Mouse (Mus musculus) midbrain, embryonic 12.5 days (tissue): ENCODE data around the gene Vmn1r1. TPM values are rescaled to one million over a fixed set of nuclear protein-coding genes. Genes with fewer than 3 reads are reported as not detected.

Experiments used
- ATAC-seq: fragments of 200-750 bp; cut with Nextera tagmentation; 2 replicates; pipeline ENCODE4 v1.8.0; 2017; ENCODE audit warnings: low read depth, moderate TSS enrichment, moderate library complexity; ENCODE audit not compliant: low FRiP score
- H3K27ac ChIP-seq: fragments of 300-500 bp; sonication (generic); replicated peaks from 2 replicates; pipeline ENCODE4 v1.5.1; 2016; ENCODE audit warnings: mild to moderate bottlenecking
- H3K27me3 ChIP-seq: fragments of 300-500 bp; sonication (generic); 2 replicates; pipeline ENCODE4 v1.6.1; 2016; ENCODE audit warnings: mild to moderate bottlenecking
- H3K36me3 ChIP-seq: fragments of 300-500 bp; sonication (generic); 2 replicates; pipeline ENCODE4 v1.6.1; 2016
- H3K4me1 ChIP-seq: fragments of 300-500 bp; sonication (generic); 2 replicates; pipeline ENCODE4 v1.6.1; 2016
- H3K4me2 ChIP-seq: fragments of 300-500 bp; sonication (generic); replicated peaks from 2 replicates; pipeline ENCODE4 v1.6.1; 2016; ENCODE audit warnings: mild to moderate bottlenecking, moderate library complexity
- H3K4me3 ChIP-seq: fragments of 300-500 bp; sonication (generic); 2 replicates; pipeline ENCODE4 v1.5.1; 2016; ENCODE audit warnings: mild to moderate bottlenecking
- H3K9ac ChIP-seq: fragments of 300-500 bp; sonication (generic); replicated peaks from 2 replicates; pipeline ENCODE4 v1.6.1; 2016; ENCODE audit warnings: mild to moderate bottlenecking, moderate library complexity
- H3K9me3 ChIP-seq: fragments of 300-500 bp; sonication (generic); 2 replicates; pipeline ENCODE4 v1.6.1; 2016; ENCODE audit warnings: mild to moderate bottlenecking
- WGBS: fragments of 180-500 bp; shearing (Covaris S2); methylation state at CpG from one replicate; pipeline ENCODE4 v1.1.7; 2016; 5-methylcytosine and 5-hydroxymethylcytosine counted together
- polyA plus RNA-seq: library from polyadenylated mRNA; unstranded; fragments of >200 nt; fragmentation: Nextera tagmentation; extraction: Ambion mirVana; gene quantifications from 2 replicates; pipeline ENCODE4 v1.2.1, GENCODE M21; 2016

The Vmn1r1 gene
- polyA plus RNA-seq, 1 experiment from 2014 or later, result not detected

- Histone ChIP-seq H3K9ac (peak within 1 kb of the TSS; percentile 71), H3K36me3 (peaks cover 16% of the 10 kb centered on the region), H3K4me1 (peaks cover 16% of the 10 kb centered on the region), H3K27ac (peak within 1 kb of the TSS; percentile 71), H3K4me3 (peak within 1 kb of the TSS; percentile 89), H3K4me2 (peak within 1 kb of the TSS; percentile 61), H3K27me3 (no peaks in the 10 kb centered on the region), H3K9me3 (no peaks in the 10 kb centered on the region)
- WGBS, result under 1% methylated on average over 37 of the region's 37 CpGs
- peak; percentile 97 for ATAC-seq
Measured at GRCm38 (mm10) chr1:182124506-182124905, 39.8 kb downstream of the Vmn1r1 start, which contains the start of gene Srp9. TSS of gene Srp9 (plus strand) at chr1:182124737.

GRCm38 (mm10) chr1:182122413-182122812, 41.9 kb downstream of the Vmn1r1 start:
- ATAC-seq, result no peak
- Histone ChIP-seq H3K9me3 (no peaks in the 10 kb centered on the region), H3K27ac (no peak overlapping the region), H3K9ac (no peak overlapping the region), H3K36me3 (peaks cover 1% of the 10 kb centered on the region; the same call in 1 of the 2 replicates), H3K4me2 (no peak overlapping the region), H3K27me3 (no peaks in the 10 kb centered on the region), H3K4me1 (peaks cover 16% of the 10 kb centered on the region), H3K4me3 (no peak overlapping the region)
- 86% methylated on average over 4 of the region's 4 CpGs for WGBS

DNA sequence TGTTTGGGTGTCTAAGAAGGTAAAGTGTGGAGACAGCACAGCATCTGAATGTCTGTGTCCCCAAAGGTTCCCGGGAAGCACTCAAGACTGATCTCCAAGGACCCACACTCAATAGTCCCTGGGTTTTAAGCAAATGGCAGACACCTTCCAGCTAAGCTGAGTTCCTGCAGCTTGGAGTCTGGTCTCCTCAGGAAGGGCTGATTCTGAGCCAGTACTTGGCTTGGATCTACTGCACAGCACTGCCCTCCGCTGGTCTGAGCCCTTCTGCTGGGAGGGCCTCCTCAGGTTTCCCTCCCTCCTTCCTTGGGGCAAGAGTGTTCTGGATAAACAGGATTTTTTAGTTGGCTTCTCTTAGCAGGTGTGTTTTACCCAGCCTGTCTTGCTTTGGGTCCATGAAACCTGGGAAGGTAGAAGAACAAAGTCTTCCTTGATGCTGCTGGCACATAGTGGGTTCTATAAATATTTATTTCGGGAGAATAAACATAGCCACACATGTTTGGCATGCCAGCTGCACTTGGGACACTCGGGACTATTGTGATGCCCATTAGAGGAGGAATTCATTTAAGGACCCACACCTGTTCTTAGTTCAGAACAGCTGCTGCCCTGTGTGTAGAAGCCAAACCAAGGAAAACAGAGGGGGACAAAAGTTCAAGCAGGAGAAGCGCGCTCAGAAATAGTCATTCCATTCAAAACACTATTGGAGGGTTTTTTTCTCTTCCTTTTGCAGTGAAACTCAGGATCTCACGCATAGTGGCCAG, 48.5 kb downstream of the Vmn1r1 start:
- no peak overlapping the region for H3K27ac ChIP-seq
- H3K9ac ChIP-seq, result no peak overlapping the region
- H3K4me3 ChIP-seq, result no peak overlapping the region
- H3K27me3 ChIP-seq, result peaks cover 17% of the 10 kb centered on the region; the same call in 1 of the 2 replicates
- no peak for ATAC-seq
- WGBS, result 54% methylated on average over 7 of the region's 7 CpGs
- no peak overlapping the region for H3K4me2 ChIP-seq
- H3K4me1 ChIP-seq, result peaks cover 14% of the 10 kb centered on the region
- H3K36me3 ChIP-seq, result no peaks in the 10 kb centered on the region
- H3K9me3 ChIP-seq, result no peaks in the 10 kb centered on the region

- Histone ChIP-seq H3K27ac (no peak overlapping the region), H3K27me3 (peaks cover 17% of the 10 kb centered on the region; the same call in 1 of the 2 replicates), H3K4me2 (no peak overlapping the region), H3K4me3 (no peak overlapping the region), H3K9ac (no peak overlapping the region), H3K9me3 (no peaks in the 10 kb centered on the region), H3K4me1 (peaks cover 14% of the 10 kb centered on the region), H3K36me3 (no peaks in the 10 kb centered on the region)
- 34% methylated on average over 5 of the region's 5 CpGs for WGBS
- no peak for ATAC-seq
Measured at GRCm38 (mm10) chr1:182115197-182115596, 49.1 kb downstream of the Vmn1r1 start.

DNA sequence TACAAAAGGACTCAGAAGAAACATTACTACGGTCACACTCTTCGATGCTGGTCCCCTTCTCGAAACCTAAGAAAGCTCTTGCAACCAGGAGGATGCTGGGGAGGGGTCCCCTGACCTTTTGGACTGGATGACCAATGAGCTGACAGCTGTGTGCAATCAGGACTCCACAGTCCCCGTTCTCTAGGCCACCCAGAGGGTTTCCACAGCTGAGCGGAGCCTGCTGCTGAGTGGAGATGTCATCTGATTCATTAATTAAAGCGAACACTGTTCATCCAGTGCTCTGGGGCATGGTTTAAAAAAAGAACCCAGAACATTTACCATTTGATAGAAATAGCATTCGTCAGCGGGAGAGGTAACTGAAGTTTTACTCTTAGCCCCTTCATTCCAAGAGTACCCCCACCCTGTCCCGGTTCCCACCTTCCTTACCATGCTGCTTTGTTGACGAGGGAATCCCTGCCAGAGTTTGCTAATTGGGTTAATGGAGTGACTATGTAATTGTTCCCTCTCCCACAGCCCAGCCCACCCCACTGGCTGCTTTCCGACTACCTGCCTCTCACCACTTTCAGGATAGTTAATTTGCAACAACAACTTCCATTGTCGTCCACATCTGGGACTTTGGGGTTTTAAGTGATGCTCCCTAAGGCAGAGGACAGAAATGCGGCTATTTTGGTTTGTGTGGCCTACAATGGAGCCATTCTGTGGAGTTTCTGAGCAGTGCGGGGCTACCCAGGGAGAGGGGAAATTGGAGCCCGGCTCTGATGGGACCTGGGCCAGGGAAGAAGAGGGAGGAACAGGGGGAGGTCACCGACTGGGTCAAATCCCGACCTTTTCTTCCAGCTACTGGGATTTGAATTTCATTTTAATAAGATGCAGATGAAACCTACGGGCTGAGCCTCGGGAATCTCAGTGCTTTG, 50.4 kb downstream of the Vmn1r1 start:
- Histone ChIP-seq H3K9me3 (no peaks in the 10 kb centered on the region), H3K27ac (no peak overlapping the region), H3K4me2 (no peak overlapping the region), H3K27me3 (peaks cover 17% of the 10 kb centered on the region; the same call in 1 of the 2 replicates), H3K4me3 (no peak overlapping the region), H3K4me1 (peaks cover 14% of the 10 kb centered on the region), H3K9ac (no peak overlapping the region), H3K36me3 (no peaks in the 10 kb centered on the region)
- WGBS, result 33% methylated on average over 19 of the region's 19 CpGs
- ATAC-seq, result no peak

DNA sequence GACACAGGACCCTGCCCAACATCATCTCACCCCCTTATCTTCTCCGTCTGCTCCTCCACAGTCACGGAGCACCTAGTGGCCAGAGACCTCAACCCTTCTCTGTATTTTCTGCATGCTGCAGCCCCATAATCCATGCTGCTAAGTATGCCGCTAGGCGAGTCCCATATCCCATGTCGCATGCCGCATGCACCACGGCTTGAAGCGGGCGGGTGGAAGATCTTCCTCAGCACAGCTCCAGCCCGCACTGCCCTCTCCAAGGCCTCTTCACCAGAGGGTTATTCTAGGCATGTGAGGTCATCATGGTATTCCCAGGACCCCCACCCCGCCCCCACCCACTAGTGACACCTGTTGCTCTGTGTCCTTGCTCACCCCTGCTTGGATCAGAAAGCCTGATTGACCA, 51.2 kb downstream of the Vmn1r1 start:
- H3K36me3 ChIP-seq, result no peaks in the 10 kb centered on the region
- no peak for ATAC-seq
- H3K27ac ChIP-seq, result no peak overlapping the region
- no peak overlapping the region for H3K9ac ChIP-seq
- no peaks in the 10 kb centered on the region for H3K9me3 ChIP-seq
- H3K4me1 ChIP-seq, result peaks cover 14% of the 10 kb centered on the region
- H3K4me2 ChIP-seq, result no peak overlapping the region
- no peak overlapping the region for H3K4me3 ChIP-seq
- 90% methylated on average over 11 of the region's 11 CpGs for WGBS
- peaks cover 17% of the 10 kb centered on the region; the same call in 1 of the 2 replicates for H3K27me3 ChIP-seq

GRCm38 (mm10) chr1:182112385-182112784, 51.9 kb downstream of the Vmn1r1 start:
- no peak overlapping the region for H3K9ac ChIP-seq
- WGBS, result 90% methylated on average over 15 of the region's 15 CpGs
- H3K4me2 ChIP-seq, result no peak overlapping the region

DNA sequence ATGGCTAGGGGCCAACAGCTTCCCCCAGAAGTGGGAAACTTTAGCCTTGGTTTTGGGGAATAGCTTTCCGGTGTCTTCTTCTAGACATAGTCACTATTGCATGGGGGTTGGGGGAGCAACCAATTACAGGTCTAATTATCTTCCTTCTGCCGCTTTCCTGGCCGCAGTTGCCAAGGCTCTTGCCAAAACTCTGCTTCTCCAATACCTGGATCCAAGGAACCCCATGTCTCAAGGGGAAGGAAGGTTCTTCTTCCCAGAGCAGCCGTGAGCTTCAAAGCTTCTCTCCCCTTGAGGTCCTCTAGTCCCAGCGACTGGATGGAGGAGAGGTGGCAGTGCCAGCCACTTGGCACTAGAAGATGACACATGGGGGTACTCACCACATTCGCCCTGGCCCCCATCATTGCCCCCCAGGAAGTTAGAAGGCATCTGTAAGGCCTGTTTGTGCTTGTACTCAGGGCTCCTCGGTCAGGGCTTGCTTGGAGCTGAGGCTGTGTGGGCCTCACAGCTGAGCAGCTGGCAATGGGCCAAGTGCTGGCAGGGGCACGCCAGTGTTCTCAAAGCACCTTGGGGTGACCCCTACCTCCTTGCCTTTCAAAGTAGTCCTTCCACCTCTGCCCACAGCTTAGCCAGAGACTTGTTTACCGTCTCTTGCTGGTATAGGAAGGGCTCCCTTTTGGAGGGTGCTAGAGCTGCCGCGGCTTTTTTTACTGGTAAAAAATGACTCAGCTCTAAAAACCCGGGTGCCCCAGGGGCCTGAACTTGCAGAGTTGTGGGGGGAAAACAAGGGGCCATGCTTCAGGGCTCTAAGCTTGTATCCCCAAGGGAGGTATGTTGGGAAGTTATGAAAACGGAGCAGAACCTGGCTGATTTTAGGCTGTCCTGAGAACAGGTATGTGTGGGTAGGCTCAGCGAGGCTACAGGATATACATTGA, 52.6 kb downstream of the Vmn1r1 start:
- H3K9me3 ChIP-seq, result no peaks in the 10 kb centered on the region
- no peak overlapping the region for H3K4me2 ChIP-seq
- H3K36me3 ChIP-seq, result no peaks in the 10 kb centered on the region
- ATAC-seq, result no peak
- peaks cover 14% of the 10 kb centered on the region for H3K4me1 ChIP-seq
- no peak overlapping the region for H3K4me3 ChIP-seq
- peaks cover 17% of the 10 kb centered on the region; the same call in 1 of the 2 replicates for H3K27me3 ChIP-seq
- 79% methylated on average over 14 of the region's 14 CpGs for WGBS
- no peak overlapping the region for H3K9ac ChIP-seq
- H3K27ac ChIP-seq, result no peak overlapping the region

More at GRCm38 (mm10) chr1:182112385-182112784, 51.9 kb downstream of the Vmn1r1 start:
- Histone ChIP-seq H3K4me3 (no peak overlapping the region), H3K4me1 (peaks cover 14% of the 10 kb centered on the region), H3K9me3 (no peaks in the 10 kb centered on the region), H3K27me3 (peaks cover 17% of the 10 kb centered on the region; the same call in 1 of the 2 replicates), H3K36me3 (no peaks in the 10 kb centered on the region), H3K27ac (no peak overlapping the region)
- ATAC-seq, result no peak

DNA sequence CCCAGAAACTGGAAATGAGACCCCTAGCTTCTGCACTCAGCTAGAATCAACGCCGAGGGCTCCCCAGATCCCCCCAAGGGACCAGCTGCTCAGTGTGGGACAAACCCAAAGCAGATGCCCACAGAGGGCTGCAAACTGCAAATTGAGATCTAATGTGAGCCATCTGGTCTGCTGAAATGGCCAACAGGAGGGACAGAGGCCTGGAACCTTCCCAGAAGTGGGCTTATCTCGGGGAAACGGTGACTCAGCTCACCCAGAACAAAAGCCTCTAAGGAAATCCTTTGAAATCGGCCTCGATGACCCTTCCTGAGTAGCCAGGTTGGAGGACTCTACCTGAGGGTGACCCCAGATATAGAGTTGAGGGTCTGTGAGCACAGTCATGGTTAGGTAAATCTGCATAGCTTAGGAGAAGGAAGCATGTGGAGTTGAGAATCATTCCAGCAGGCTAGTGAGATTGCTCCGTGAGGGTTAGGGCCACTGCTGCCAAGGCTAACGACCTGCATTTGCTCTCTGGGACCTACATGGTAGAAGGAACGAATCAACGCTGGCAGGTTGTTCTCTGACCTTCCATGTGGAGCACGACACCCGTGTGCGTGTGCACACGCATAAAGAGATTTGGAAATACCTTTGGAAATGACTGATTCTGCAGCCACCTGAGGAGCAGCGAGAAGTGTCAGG, 53.4 kb downstream of the Vmn1r1 start:
- Histone ChIP-seq H3K4me2 (no peak overlapping the region), H3K36me3 (no peaks in the 10 kb centered on the region), H3K4me1 (peaks cover 14% of the 10 kb centered on the region), H3K27me3 (peaks cover 13% of the 10 kb centered on the region; the same call in 1 of the 2 replicates), H3K4me3 (no peak overlapping the region), H3K9ac (no peak overlapping the region), H3K27ac (no peak overlapping the region), H3K9me3 (no peaks in the 10 kb centered on the region)
- WGBS, result 77% methylated on average over 15 of the region's 15 CpGs
- no peak for ATAC-seq

- H3K27ac ChIP-seq, result no peak overlapping the region
- 80% methylated on average over 11 of the region's 11 CpGs for WGBS
Measured at GRCm38 (mm10) chr1:182110185-182110584, 54.1 kb downstream of the Vmn1r1 start.

More at GRCm38 (mm10) chr1:182110185-182110584, 54.1 kb downstream of the Vmn1r1 start:
- H3K9me3 ChIP-seq, result no peaks in the 10 kb centered on the region
- H3K27me3 ChIP-seq, result peaks cover 13% of the 10 kb centered on the region; the same call in 1 of the 2 replicates
- no peak for ATAC-seq
- no peak overlapping the region for H3K9ac ChIP-seq
- peaks cover 14% of the 10 kb centered on the region for H3K4me1 ChIP-seq
- H3K4me3 ChIP-seq, result no peak overlapping the region
- no peak overlapping the region for H3K4me2 ChIP-seq
- H3K36me3 ChIP-seq, result no peaks in the 10 kb centered on the region
